Mouse (Mus musculus): ENCODE data around the gene Pramel1.
A peak's percentile ranks its signal among the peaks of the same experiment; 100 is the strongest.
"Not testable (repeated sequence)": the region's sequence is repeated elsewhere in the genome, so short reads cannot be mapped to it uniquely, and the experiment has no call there.

Pramel1 gene

GRCm38 (mm10) chr4:143394181-143394580 is at the start of gene Pramel1:
Gene Pramel1, plus strand, starts transcription at chr4:143394428.
- DNase-seq, result no peak

- DNase-seq, result not testable (repeated sequence)
Measured at GRCm38 (mm10) chr4:143345491-143345890, 48.7 kb upstream of the Pramel1 start.

GRCm38 (mm10) chr4:143348678-143349077 is 45.5 kb upstream of the Pramel1 start:
- no peak for DNase-seq

- DNase-seq, result peak; percentile 27
Measured at GRCm38 (mm10) chr4:143349484-143349906, 44.7 kb upstream of the Pramel1 start, which contains the start of gene Lrrc38. Gene Lrrc38, plus strand, starts transcription at chr4:143349757.

GRCm38 (mm10) chr4:143350047-143351015 is 43.9 kb upstream of the Pramel1 start:
- DNase-seq, result no peak

GRCm38 (mm10) chr4:143352301-143352700 is 41.9 kb upstream of the Pramel1 start:
- DNase-seq, result no peak

- DNase-seq, result no peak
Measured at GRCm38 (mm10) chr4:143361520-143361919, 32.7 kb upstream of the Pramel1 start.

GRCm38 (mm10) chr4:143366415-143367041 is 27.7 kb upstream of the Pramel1 start:
- DNase-seq, result no peak

- DNase-seq, result no peak
Measured at GRCm38 (mm10) chr4:143379480-143379879, 14.7 kb upstream of the Pramel1 start.

- DNase-seq, result no peak
Measured at GRCm38 (mm10) chr4:143379931-143380715, 14.1 kb upstream of the Pramel1 start.

GRCm38 (mm10) chr4:143380716-143381004 is 13.6 kb upstream of the Pramel1 start:
- peak; percentile 28 for DNase-seq

- no peak for DNase-seq
Measured at GRCm38 (mm10) chr4:143382163-143382562, 12.1 kb upstream of the Pramel1 start.

- DNase-seq, result no peak
Measured at GRCm38 (mm10) chr4:143383646-143384045, 10.6 kb upstream of the Pramel1 start.

- peak; percentile 50 for DNase-seq
Measured at GRCm38 (mm10) chr4:143388955-143389702, 5.1 kb upstream of the Pramel1 start.

- DNase-seq, result peak; percentile 6
Measured at GRCm38 (mm10) chr4:143411566-143412218, 17.5 kb downstream of the Pramel1 start.

GRCm38 (mm10) chr4:143412219-143413092 is 18.2 kb downstream of the Pramel1 start, which contains the start of gene Pramef8:
Gene Pramef8, plus strand, starts transcription at chr4:143412426.
- DNase-seq, result peak; percentile 93

GRCm38 (mm10) chr4:143413621-143414020 is 19.4 kb downstream of the Pramel1 start:
- no peak for DNase-seq

- no peak for DNase-seq
Measured at GRCm38 (mm10) chr4:143414121-143414520, 19.9 kb downstream of the Pramel1 start.

- DNase-seq, result not testable (repeated sequence)
Measured at GRCm38 (mm10) chr4:143426770-143427169, 32.5 kb downstream of the Pramel1 start.

All from kidney, postnatal 14 days (tissue).